Mouse (Mus musculus) heart, embryonic 12.5 days (tissue): ENCODE measurements around the gene Olfm3. TPM values are rescaled to one million over a fixed set of nuclear protein-coding genes. Genes with fewer than 3 reads are reported as not detected.
A peak's percentile ranks its signal among the peaks of the same experiment; 100 is the strongest.

ENCODE experiments used
- ATAC-seq: fragments of 200-750 bp; cut with Nextera tagmentation; 2 replicates; pipeline ENCODE4 v1.8.0; 2017; ENCODE audit warnings: moderate TSS enrichment, moderate library complexity; ENCODE audit not compliant: insufficient number of reproducible peaks, low FRiP score
- H3K27ac ChIP-seq: fragments of 300-500 bp; sonication (generic); 2 replicates; pipeline ENCODE4 v1.5.1; 2016; ENCODE audit warnings: mild to moderate bottlenecking, moderate library complexity; ENCODE audit not compliant: poor library complexity, severe bottlenecking
- H3K27me3 ChIP-seq: fragments of 300-500 bp; sonication (generic); replicated peaks from 2 replicates; pipeline ENCODE4 v1.6.1; 2016; ENCODE audit warnings: mild to moderate bottlenecking, moderate library complexity
- H3K36me3 ChIP-seq: fragments of 300-500 bp; sonication (generic); 2 replicates; pipeline ENCODE4 v1.6.1; 2016; ENCODE audit warnings: mild to moderate bottlenecking, moderate library complexity
- H3K4me1 ChIP-seq: fragments of 300-500 bp; sonication (generic); replicated peaks from 2 replicates; pipeline ENCODE4 v1.6.1; 2016; ENCODE audit warnings: mild to moderate bottlenecking
- H3K4me2 ChIP-seq: fragments of 300-500 bp; sonication (generic); 2 replicates; pipeline ENCODE4 v1.6.1; 2016; ENCODE audit warnings: mild to moderate bottlenecking, moderate library complexity
- H3K4me3 ChIP-seq: fragments of 300-500 bp; sonication (generic); 2 replicates; pipeline ENCODE4 v1.5.1; 2016; ENCODE audit warnings: mild to moderate bottlenecking
- H3K9ac ChIP-seq: fragments of 300-500 bp; sonication (generic); 2 replicates; pipeline ENCODE4 v1.6.1; 2016; ENCODE audit warnings: mild to moderate bottlenecking, moderate library complexity
- H3K9me3 ChIP-seq: fragments of 300-500 bp; sonication (generic); replicated peaks from 2 replicates; pipeline ENCODE4 v1.6.1; 2016; ENCODE audit warnings: mild to moderate bottlenecking, moderate library complexity
- WGBS: fragments of 180-500 bp; shearing (Covaris S2); methylation state at CpG from one replicate; pipeline ENCODE4 v1.1.7; 2016; 5-methylcytosine and 5-hydroxymethylcytosine counted together
- polyA plus RNA-seq: library from polyadenylated mRNA; unstranded; fragments of >200 nt; fragmentation: Nextera tagmentation; extraction: Ambion mirVana; gene quantifications from 2 replicates; pipeline ENCODE4 v1.2.1, GENCODE M21; 2016

The Olfm3 gene
- polyA plus RNA-seq, 1 experiment from 2014 or later = not detected

DNA sequence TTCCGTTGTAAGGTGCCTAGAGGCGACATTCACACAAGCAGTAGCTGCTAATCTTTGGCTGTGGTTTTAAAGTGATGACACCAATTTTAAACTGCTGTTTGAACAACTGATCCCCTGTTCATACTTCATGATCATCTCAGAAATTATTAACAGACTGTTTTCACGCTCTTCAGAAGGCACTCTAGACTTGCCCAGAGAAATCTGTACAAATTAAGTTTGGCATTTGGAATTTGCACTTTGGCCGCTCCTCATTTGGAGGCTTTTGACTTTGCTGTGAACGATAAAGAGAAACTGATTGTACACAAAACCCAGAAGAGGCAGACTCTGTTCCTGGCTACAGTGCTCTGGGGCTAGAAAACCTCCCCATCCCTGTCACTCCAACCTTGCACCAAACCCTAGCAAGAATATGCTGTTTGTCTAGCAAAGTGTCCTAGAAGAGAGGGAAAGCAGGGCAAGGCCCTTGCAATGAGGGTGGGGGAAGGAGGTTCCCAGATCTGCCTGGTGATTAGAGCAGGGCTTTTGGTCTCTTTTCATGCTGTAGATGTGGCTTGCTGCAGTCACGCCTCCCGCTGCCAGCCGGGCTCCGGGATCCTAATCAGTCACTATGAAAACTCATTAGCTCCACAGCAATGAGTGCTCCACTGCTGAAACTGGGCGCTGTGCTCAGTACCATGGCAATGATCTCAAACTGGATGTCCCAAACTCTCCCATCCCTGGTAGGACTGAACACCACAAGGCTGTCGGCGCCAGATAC lies 176.7 kb downstream of the Olfm3 start:
- H3K27me3 ChIP-seq = no peaks in the 10 kb centered on the region
- 44% methylated on average over 12 of the region's 12 CpGs for WGBS
- H3K36me3 ChIP-seq = no peaks in the 10 kb centered on the region
- no peaks in the 10 kb centered on the region for H3K4me1 ChIP-seq
- H3K9ac ChIP-seq = no peak overlapping the region
- no peaks in the 10 kb centered on the region for H3K9me3 ChIP-seq
- 0 out of 2 replicates have a peak overlapping the region, but pooled peaks have one; percentile 1 for H3K4me2 ChIP-seq
- H3K4me3 ChIP-seq = no peak overlapping the region
- ATAC-seq = no peak
- no peak overlapping the region for H3K27ac ChIP-seq

DNA sequence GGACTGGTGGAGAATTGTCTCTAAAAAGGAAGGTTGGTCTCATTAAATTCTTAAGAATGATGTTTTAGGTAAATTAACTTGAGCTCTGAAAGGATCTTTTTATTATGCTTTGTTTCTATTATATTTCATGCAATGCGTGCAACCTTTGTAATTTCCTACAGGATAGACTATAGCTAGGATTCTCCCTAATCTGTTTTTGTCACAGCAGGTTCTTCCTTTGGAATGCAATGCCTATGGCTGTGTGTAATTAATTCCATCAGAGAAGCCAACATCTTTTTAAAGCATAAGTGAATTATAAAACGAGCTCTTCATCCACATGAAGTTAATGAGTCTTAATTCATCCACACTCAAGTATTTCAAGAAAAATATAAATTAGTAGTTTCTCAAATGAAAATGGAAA lies 177.5 kb downstream of the Olfm3 start:
- ATAC-seq = no peak
- Histone ChIP-seq H3K4me3 (no peak overlapping the region), H3K27ac (no peak overlapping the region), H3K36me3 (no peaks in the 10 kb centered on the region), H3K9me3 (no peaks in the 10 kb centered on the region), H3K27me3 (no peaks in the 10 kb centered on the region), H3K9ac (no peak overlapping the region), H3K4me2 (no peak overlapping the region), H3K4me1 (no peaks in the 10 kb centered on the region)
- WGBS = 60% methylated on average over 2 of the region's 2 CpGs

DNA sequence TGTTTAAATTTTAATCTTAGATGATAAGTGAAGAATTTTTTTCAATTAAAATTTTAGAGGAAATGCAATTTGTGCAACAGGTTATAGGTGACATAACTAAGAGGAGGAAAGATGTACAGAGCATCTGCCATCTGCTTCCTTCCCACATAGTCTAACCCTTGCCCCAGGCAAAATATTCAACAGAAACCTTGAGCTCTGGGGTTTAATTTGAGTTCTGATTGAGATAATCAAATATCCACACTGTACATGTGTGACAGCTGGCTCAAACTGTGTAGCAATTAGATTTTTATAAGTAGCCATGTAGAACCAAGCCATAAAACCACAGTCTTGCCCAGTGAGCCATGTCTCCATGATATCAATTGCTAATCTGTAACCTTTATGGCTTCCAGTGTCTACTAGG lies 179.1 kb downstream of the Olfm3 start:
- ATAC-seq = no peak
- H3K27ac ChIP-seq = no peak overlapping the region

DNA sequence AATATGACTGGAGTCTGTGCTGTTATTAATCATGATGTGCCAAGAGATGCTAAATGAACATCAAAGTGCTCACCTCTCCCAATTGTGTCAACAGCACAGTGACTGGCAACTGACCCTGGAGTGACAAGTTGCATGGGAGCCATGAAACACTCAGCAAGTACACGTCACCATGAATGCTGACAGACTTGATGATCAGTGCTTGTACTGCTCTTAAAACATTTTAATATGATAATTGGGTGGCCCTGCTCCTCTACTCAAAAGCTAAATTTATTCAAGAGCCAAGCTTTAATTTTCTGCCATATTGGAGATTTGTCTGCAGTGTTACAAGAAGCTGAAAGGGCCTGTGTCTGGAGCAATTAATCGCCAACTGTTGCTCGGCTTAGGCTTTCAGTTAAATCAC lies 184.4 kb downstream of the Olfm3 start:
- 81% methylated on average over 3 of the region's 3 CpGs for WGBS
- no peak overlapping the region for H3K9ac ChIP-seq
- no peaks in the 10 kb centered on the region for H3K27me3 ChIP-seq
- H3K4me2 ChIP-seq = no peak overlapping the region
- H3K4me3 ChIP-seq = no peak overlapping the region
- no peaks in the 10 kb centered on the region for H3K4me1 ChIP-seq
- no peak overlapping the region for H3K27ac ChIP-seq
- H3K36me3 ChIP-seq = no peaks in the 10 kb centered on the region
- no peak for ATAC-seq
- no peaks in the 10 kb centered on the region for H3K9me3 ChIP-seq

More for the DNA sequence above, 179.1 kb downstream of the Olfm3 start:
- no peaks in the 10 kb centered on the region for H3K27me3 ChIP-seq
- H3K4me1 ChIP-seq = no peaks in the 10 kb centered on the region
- no peaks in the 10 kb centered on the region for H3K36me3 ChIP-seq
- no peak overlapping the region for H3K4me3 ChIP-seq
- no peak overlapping the region for H3K9ac ChIP-seq
- H3K4me2 ChIP-seq = no peak overlapping the region
- H3K9me3 ChIP-seq = no peaks in the 10 kb centered on the region

DNA sequence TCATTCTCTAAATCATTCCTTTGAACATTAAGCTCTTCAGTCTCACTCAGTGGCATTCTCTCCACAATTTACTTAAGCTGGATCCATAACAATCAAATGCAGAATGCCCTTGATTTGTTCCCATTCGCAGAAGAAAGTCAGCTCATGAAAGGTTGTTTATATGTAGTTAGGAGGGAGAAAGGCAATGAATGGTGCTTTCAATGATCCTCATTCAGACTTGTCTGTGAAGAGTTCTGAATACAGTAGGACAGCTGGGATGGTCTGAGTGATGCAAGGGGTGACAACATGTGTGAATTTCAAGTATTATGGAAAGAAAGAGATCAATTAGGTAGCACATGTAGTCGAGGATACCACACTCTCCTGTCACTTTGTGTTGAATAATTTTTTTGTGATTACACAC lies 186.8 kb downstream of the Olfm3 start:
- Histone ChIP-seq H3K36me3 (no peaks in the 10 kb centered on the region), H3K4me2 (no peak overlapping the region), H3K9me3 (no peaks in the 10 kb centered on the region), H3K9ac (no peak overlapping the region), H3K27ac (no peak overlapping the region), H3K4me3 (no peak overlapping the region), H3K27me3 (no peaks in the 10 kb centered on the region), H3K4me1 (no peaks in the 10 kb centered on the region)
- no peak for ATAC-seq
- WGBS = 43% methylated on average over 2 of the region's 2 CpGs

DNA sequence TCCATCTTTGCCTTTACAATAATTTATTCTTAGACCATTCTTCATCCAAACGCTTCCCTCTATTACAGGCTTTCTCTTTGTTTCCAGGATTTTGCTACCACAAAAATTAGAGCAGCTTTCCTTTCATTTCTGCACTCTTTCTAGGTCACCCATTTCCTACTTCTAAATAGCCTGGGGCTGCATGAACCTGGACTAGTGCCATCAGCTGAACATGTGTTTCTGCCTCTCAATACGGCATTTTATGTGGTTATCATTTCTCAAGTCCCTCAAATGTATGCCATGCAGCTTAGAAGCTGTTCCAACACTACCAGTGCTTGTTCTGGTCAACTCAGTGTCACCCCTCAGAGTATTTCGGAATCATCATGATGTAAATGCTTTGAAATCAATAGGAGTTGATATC lies 191.6 kb downstream of the Olfm3 start:
- Histone ChIP-seq H3K4me1 (no peaks in the 10 kb centered on the region), H3K36me3 (no peaks in the 10 kb centered on the region), H3K9me3 (no peaks in the 10 kb centered on the region), H3K27me3 (no peaks in the 10 kb centered on the region), H3K27ac (no peak overlapping the region), H3K9ac (no peak overlapping the region), H3K4me3 (no peak overlapping the region), H3K4me2 (no peak overlapping the region)
- WGBS = 67% methylated on average over 3 of the region's 3 CpGs
- ATAC-seq = no peak

DNA sequence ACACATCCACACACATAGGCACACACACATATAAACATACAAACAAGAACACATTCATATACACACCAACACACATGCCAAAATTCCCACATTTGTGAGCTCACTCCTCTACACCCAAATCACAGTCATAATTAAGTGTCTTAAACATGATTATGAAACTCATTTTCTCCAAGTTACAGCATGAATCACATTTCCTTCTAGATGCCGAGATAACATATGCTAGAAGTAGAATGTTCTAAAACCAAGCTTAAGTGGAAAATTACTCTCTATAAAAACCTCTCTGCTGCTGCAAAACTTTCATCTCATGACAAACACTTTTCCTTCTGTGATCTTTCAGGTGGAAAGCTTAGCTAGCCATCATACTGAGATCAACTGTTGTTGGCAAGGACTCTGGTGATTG lies 195.7 kb downstream of the Olfm3 start:
- WGBS = 67% methylated on average over 1 of the region's 1 CpGs
- H3K4me2 ChIP-seq = no peak overlapping the region
- no peak for ATAC-seq
- H3K27ac ChIP-seq = no peak overlapping the region
- no peaks in the 10 kb centered on the region for H3K27me3 ChIP-seq
- H3K36me3 ChIP-seq = no peaks in the 10 kb centered on the region
- no peak overlapping the region for H3K4me3 ChIP-seq
- no peak overlapping the region for H3K9ac ChIP-seq
- H3K4me1 ChIP-seq = no peaks in the 10 kb centered on the region
- no peaks in the 10 kb centered on the region for H3K9me3 ChIP-seq

DNA sequence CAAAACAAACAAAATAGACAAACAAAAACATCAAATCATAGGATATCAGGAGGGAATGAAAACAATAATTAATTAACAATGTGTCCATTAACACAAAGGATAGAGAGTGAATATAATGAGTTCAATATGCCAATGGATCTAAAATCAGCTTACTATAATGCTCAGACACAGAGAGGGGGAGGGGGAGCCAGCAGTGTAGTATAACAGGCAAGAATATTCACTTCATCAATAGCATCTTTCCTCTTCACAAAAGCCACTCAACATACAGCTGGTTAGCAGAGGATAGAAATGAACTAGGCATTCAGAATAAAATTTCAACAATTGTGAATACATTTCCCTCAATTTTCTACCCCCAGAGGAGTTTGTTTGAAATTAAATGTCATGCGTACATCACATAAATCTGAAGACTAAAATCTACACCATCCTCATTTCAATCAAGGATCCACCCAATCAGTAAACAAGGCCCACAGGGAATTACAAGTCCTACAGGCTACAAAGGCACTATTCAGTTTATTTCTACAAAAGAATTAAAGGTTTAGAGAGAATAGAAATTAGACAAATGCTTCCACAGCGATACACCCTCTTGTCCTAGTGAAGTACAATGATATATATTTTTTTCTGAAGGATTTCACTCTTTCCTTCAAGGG lies 200.4 kb downstream of the Olfm3 start:
- Histone ChIP-seq H3K27me3 (no peaks in the 10 kb centered on the region), H3K4me1 (no peaks in the 10 kb centered on the region), H3K4me2 (no peak overlapping the region), H3K9me3 (no peaks in the 10 kb centered on the region), H3K27ac (no peak overlapping the region), H3K36me3 (no peaks in the 10 kb centered on the region), H3K9ac (no peak overlapping the region), H3K4me3 (no peak overlapping the region)
- no peak for ATAC-seq
- WGBS = 81% methylated on average over 2 of the region's 2 CpGs

DNA sequence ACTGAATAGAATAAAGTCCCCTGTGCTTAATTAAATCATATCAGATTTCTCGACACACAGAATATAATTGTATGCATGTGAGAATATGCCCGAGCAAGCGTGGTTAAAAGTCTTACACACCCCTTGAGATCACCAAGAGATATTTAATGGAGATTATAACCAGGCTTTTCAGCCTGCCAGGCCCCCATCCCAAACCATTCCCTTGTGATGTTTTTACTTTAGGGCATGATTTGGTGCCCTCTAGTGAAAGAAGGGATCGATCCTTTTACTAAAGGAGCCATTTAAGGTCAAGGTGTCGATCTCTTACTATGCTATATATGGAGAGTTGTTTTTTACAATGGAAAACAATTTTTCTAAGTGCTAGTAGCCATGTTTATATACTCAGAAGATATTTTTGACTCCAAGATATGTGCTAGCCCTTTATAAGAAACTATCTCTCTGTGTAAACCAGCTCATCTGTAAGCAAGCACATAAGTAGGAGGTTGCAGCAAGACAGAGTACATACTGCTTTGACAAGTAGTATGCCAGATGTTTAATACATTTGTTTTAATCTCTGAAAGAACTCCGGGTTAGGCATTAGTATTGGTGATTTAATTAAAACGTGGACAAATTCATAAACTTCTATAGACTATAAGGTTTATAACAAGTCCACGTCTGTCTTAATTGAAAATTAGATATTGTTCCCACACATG lies 201.1 kb downstream of the Olfm3 start:
- 42% methylated on average over 8 of the region's 8 CpGs for WGBS
- Histone ChIP-seq H3K4me2 (no peak overlapping the region), H3K9ac (no peak overlapping the region), H3K4me3 (no peak overlapping the region), H3K9me3 (no peaks in the 10 kb centered on the region), H3K27me3 (no peaks in the 10 kb centered on the region), H3K27ac (no peak overlapping the region), H3K36me3 (no peaks in the 10 kb centered on the region), H3K4me1 (no peaks in the 10 kb centered on the region)
- no peak for ATAC-seq

DNA sequence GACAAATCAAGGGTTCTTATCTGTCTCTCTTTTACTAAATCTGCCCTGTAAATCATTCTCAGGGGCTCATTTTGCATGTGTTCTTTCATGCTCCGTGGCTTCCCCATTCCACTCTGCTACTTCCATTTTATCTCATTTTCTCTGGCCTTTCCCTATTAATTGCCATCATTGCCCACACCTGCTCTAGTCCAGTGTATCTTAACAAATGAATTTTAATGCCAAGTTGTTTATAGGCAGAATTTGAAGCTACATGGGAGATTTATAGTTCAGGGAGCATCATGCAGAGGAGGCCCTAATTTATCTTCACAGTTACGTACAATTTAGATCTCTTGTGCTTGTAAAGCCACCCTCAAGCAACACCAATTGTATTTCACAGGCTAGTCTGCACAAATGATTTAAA lies 241.8 kb downstream of the Olfm3 start:
- Histone ChIP-seq H3K27ac (no peak overlapping the region), H3K27me3 (no peaks in the 10 kb centered on the region), H3K4me2 (no peak overlapping the region), H3K4me3 (no peak overlapping the region), H3K36me3 (no peaks in the 10 kb centered on the region), H3K4me1 (no peaks in the 10 kb centered on the region), H3K9me3 (no peaks in the 10 kb centered on the region), H3K9ac (no peak overlapping the region)
- WGBS = 70% methylated on average over 2 of the region's 2 CpGs
- ATAC-seq = no peak

DNA sequence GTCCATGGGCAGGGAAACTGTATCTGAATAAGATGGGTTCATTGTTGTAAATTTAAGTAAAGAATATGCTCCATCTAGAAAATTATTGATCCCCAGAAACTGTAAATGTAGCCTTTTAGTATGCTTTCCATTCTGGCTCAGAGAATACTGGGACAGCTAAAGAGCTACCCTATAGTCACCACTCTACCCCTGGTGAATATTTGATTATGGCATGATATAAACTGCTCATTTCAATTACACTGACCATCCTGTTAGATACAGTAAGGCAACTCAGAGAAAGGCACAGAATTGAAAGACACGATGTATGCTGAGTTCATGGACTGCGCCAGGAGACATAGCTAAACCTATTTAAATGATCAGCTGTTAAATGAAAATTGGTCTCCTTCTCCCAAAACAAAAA lies 242.4 kb downstream of the Olfm3 start:
- H3K4me1 ChIP-seq = no peaks in the 10 kb centered on the region
- H3K27ac ChIP-seq = no peak overlapping the region
- no peaks in the 10 kb centered on the region for H3K27me3 ChIP-seq
- H3K4me3 ChIP-seq = no peak overlapping the region
- H3K9ac ChIP-seq = no peak overlapping the region
- no peaks in the 10 kb centered on the region for H3K9me3 ChIP-seq
- no peak overlapping the region for H3K4me2 ChIP-seq
- ATAC-seq = no peak
- no peaks in the 10 kb centered on the region for H3K36me3 ChIP-seq
- 85% methylated on average over 2 of the region's 2 CpGs for WGBS
